Mouse (Mus musculus) thymus, adult 2 months (tissue): ENCODE measurements around the gene Fgfr2. TPM values are rescaled to one million over a fixed set of nuclear protein-coding genes. Genes with fewer than 3 reads are reported as not detected.

Experiments used
- DNase-seq: peaks from one replicate; pipeline ENCODE4 v3.0.0; 2021
- H3K27ac ChIP-seq: fragments of 200-500 bp; 2 replicates; pipeline ENCODE4 v1.5.1; 2012; ENCODE audit warnings: low read length, control low read depth; ENCODE audit not compliant: control insufficient read depth, insufficient read depth
- H3K27me3 ChIP-seq: fragments of 200-500 bp; 2 replicates; pipeline ENCODE4 v1.6.1; 2012; ENCODE audit warnings: mild to moderate bottlenecking, low read length, moderate library complexity, mixed read lengths; ENCODE audit not compliant: control insufficient read depth, insufficient read depth
- H3K36me3 ChIP-seq: fragments of 200-500 bp; 2 replicates; pipeline ENCODE4 v1.6.1; 2012; ENCODE audit warnings: mild to moderate bottlenecking, low read length, moderate library complexity; ENCODE audit not compliant: control insufficient read depth, insufficient read depth
- H3K4me1 ChIP-seq: fragments of 200-500 bp; replicated peaks from 2 replicates; pipeline ENCODE4 v1.6.1; 2012; ENCODE audit warnings: low read length; ENCODE audit not compliant: control insufficient read depth, insufficient read depth
- H3K4me3 ChIP-seq: fragments of 200-500 bp; 2 replicates; pipeline ENCODE4 v1.5.1; 2012; ENCODE audit warnings: mild to moderate bottlenecking, low read length, control low read depth, moderate library complexity; ENCODE audit not compliant: control insufficient read depth, insufficient read depth
- CTCF ChIP-seq: fragments of 200-500 bp; IDR thresholded peaks from 2 replicates; pipeline ENCODE4 v1.5.1; 2012; ENCODE audit warnings: mild to moderate bottlenecking, control low read depth, low read length, moderate library complexity, borderline replicate concordance; ENCODE audit not compliant: control insufficient read depth, poor library complexity, insufficient read depth; ENCODE audit errors: extremely low read depth
- POLR2A ChIP-seq: fragments of 200-500 bp; IDR thresholded peaks from 2 replicates; pipeline ENCODE4 v1.6.1; 2012; ENCODE audit warnings: mild to moderate bottlenecking, low read length, control low read depth, moderate library complexity; ENCODE audit not compliant: control insufficient read depth, poor library complexity, insufficient read depth; ENCODE audit errors: extremely low read depth
- WGBS: fragments of 180-500 bp; shearing (Covaris S2); methylation state at CpG from one replicate; pipeline ENCODE4 v1.1.7; 2018; 5-methylcytosine and 5-hydroxymethylcytosine counted together
- polyA plus RNA-seq: library from polyadenylated mRNA; depleted of rRNA; stranded (reverse); fragments of >200 nt; gene quantifications from 2 replicates; pipeline ENCODE4 v1.2.3, GENCODE M21; 2012

Fgfr2 gene
- polyA plus RNA-seq, 1 experiment, result 12.1 TPM

DNA sequence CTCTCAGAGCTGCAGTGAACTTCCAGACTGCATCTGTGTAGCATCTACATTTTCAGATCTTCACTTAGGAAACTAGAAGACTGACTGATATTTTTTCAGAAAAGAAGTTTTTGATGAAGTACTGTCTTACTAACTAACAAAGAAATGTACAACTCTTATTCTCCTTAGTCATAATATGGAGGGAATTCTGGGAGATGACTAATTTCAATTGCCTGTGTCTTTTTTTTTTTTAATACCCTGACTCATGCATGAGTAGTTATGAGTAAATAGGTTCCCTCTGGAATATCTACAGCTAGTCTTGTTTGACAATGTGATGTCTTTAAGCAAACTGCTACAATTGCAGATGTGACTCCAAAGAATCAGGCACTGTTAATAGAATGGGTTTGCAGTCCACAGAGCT, 1887.1 kb downstream of the Fgfr2 start:
- DNase-seq, result no peak
- Histone ChIP-seq H3K27ac (no peak overlapping the region), H3K36me3 (no peaks in the 10 kb centered on the region), H3K27me3 (no peaks in the 10 kb centered on the region), H3K4me3 (no peak overlapping the region), H3K4me1 (no peaks in the 10 kb centered on the region)
- TF ChIP-seq POLR2A (no peak), CTCF (no peak)

DNA sequence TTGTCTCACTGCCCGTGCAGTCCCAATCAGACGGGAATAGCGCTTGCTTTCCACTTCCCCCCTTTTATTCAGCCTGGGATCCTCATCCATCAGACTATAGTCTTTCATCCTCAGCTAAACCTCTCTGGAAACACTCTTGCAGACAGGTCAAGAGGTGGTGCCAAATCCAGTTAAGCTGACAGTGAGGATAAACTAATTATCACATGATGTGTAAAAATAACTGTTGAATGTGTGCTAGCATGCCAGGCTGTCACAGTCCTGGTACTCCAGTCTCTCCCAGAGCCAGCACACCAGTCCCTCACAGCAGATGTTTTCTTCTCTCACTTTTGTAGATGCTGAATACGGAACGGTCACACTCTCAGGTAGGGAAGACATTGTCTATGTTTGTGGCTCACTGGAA, 1900.1 kb downstream of the Fgfr2 start:
- DNase-seq, result no peak
- Histone ChIP-seq H3K4me1 (no peaks in the 10 kb centered on the region), H3K27ac (no peak overlapping the region)

DNA sequence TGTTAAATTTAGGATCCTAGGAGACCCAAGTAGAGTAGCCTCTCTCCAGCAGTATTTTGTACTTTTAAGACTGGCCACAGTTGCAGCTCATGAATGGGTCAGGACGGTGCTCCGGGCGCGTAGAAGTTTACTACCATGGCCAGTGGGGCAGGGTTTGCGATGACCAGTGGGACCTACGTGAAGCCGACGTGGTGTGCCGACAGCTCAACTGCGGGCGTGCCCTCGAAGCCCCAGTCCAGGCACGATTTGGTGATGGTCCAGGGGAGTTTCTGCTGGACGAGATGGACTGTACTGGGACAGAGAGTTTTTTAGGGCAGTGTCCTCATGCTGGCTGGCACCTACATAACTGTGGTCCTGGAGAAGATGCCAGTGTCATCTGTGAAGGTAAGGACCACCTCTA, 1935.2 kb downstream of the Fgfr2 start:
- WGBS, result 96% methylated on average over 14 of the region's 14 CpGs
- no peak overlapping the region for H3K4me3 ChIP-seq
- H3K36me3 ChIP-seq, result no peaks in the 10 kb centered on the region
- TF ChIP-seq POLR2A (no peak), CTCF (no peak)
- H3K4me1 ChIP-seq, result no peaks in the 10 kb centered on the region; the same call in 1 of the 2 replicates
- no peak for DNase-seq
- no peaks in the 10 kb centered on the region for H3K27me3 ChIP-seq
- H3K27ac ChIP-seq, result no peak overlapping the region

More for the DNA sequence above, 1900.1 kb downstream of the Fgfr2 start:
- TF ChIP-seq CTCF (no peak), POLR2A (no peak)
- H3K4me3 ChIP-seq, result no peak overlapping the region
- WGBS, result 82% methylated on average over 5 of the region's 5 CpGs
- H3K36me3 ChIP-seq, result no peaks in the 10 kb centered on the region
- no peaks in the 10 kb centered on the region for H3K27me3 ChIP-seq

- H3K36me3 ChIP-seq, result no peaks in the 10 kb centered on the region
- TF ChIP-seq CTCF (no peak), POLR2A (no peak)
- H3K27ac ChIP-seq, result no peak overlapping the region
- no peak for DNase-seq
- 67% methylated on average over 8 of the region's 8 CpGs for WGBS
- H3K4me1 ChIP-seq, result no peaks in the 10 kb centered on the region; the same call in 1 of the 2 replicates
- no peak overlapping the region for H3K4me3 ChIP-seq
- H3K27me3 ChIP-seq, result no peaks in the 10 kb centered on the region
These were observed 1936.1 kb downstream of the Fgfr2 start for GRCm38 (mm10) chr7:131187047-131187446.

DNA sequence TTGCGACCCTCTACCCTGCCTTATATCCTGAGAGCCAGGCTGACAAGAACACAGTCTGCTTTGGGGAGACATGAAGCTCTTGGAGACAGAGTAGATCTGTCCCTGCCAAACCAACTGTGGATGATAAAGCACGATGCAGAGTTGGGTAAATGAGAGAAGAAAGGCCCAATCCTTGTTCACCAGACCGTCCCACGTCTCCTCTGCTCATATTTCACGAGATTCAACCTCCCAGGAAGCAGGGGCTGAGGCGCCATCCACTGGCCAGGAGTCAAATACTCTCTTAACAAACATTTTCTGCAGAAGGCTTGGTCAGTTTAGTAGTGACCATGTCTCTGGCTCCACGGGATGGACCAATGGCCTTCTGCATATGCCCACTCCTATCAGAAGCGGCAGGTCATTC, 1938.8 kb downstream of the Fgfr2 start:
- DNase-seq, result no peak
- no peaks in the 10 kb centered on the region for H3K27me3 ChIP-seq
- 72% methylated on average over 8 of the region's 8 CpGs for WGBS
- H3K27ac ChIP-seq, result no peak overlapping the region
- H3K4me1 ChIP-seq, result no peaks in the 10 kb centered on the region
- TF ChIP-seq POLR2A, result no peak
- TF ChIP-seq CTCF, result no peak
- no peaks in the 10 kb centered on the region for H3K36me3 ChIP-seq
- no peak overlapping the region for H3K4me3 ChIP-seq

DNA sequence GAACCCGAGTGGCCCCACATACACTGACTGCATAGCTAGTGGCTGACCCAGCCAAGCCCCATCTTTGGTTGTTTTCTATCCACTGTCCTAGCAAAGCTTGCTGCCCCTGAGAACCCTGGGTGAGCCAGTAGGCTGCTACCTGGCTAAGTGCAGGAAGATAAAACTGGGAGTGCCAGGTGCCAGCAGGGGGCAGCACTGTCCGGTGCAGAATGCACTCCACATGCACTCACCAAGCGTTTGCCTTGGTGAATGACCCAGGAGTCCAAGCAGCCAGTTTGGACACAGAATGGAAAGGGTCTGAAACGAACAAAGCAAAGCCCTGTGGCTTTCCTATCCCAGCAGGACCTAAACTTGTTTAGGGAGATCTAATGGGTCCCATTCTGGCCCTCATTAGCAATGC, 1940.5 kb downstream of the Fgfr2 start:
- TF ChIP-seq CTCF, result peak; percentile 70; the same call in 1 of the 2 replicates
- TF ChIP-seq POLR2A, result no peak
- H3K4me1 ChIP-seq, result no peaks in the 10 kb centered on the region
- peak; percentile 63 for DNase-seq
- WGBS, result 49% methylated on average over 4 of the region's 4 CpGs
- H3K27ac ChIP-seq, result no peak overlapping the region
- H3K36me3 ChIP-seq, result no peaks in the 10 kb centered on the region
- H3K27me3 ChIP-seq, result no peaks in the 10 kb centered on the region
- H3K4me3 ChIP-seq, result no peak overlapping the region

DNA sequence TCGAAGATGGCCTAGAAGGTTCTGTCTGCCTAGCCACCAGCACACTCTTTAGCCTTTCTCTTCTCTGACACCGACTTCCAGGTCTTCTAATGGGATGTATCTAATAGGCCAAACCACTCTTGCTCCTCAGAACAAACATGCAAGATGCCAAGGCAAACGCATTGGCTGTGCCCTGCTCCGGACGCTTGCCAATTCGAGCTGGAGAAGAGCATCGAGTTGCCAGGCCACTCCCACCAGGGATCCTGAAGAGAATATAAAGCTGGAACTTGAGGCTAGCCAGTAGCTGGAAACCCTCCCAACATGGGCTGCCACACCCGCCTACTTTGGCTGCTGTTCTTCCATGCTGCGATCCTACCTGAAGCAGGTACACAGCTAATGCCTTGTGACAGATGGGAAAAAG, 1949.0 kb downstream of the Fgfr2 start, which contains the start of gene 5430419D17Rik:
Gene 5430419D17Rik (plus strand): TSS at position 282 of the 400 bp plus-strand sequence.
- no peak for TF ChIP-seq CTCF
- no peak for TF ChIP-seq POLR2A
- WGBS, result 91% methylated on average over 9 of the region's 9 CpGs

More for the DNA sequence above, 1949.0 kb downstream of the Fgfr2 start, which contains the start of gene 5430419D17Rik:
- DNase-seq, result no peak
- Histone ChIP-seq H3K27me3 (no peaks in the 10 kb centered on the region), H3K4me1 (peaks cover under 1% of the 10 kb centered on the region; the same call in 1 of the 2 replicates), H3K36me3 (no peaks in the 10 kb centered on the region), H3K4me3 (no peak within 1 kb of the TSS), H3K27ac (no peak within 1 kb of the TSS)
